Mouse (Mus musculus) midbrain, embryonic 12.5 days (tissue): ENCODE data around the gene Serping1. TPM values are rescaled to one million over a fixed set of nuclear protein-coding genes. Genes with fewer than 3 reads are reported as not detected.

Experiments
- ATAC-seq: fragments of 200-750 bp; cut with Nextera tagmentation; 2 replicates; pipeline ENCODE4 v1.8.0; 2017; ENCODE audit warnings: low read depth, moderate TSS enrichment, moderate library complexity; ENCODE audit not compliant: low FRiP score
- H3K27ac ChIP-seq: fragments of 300-500 bp; sonication (generic); replicated peaks from 2 replicates; pipeline ENCODE4 v1.5.1; 2016; ENCODE audit warnings: mild to moderate bottlenecking
- H3K27me3 ChIP-seq: fragments of 300-500 bp; sonication (generic); 2 replicates; pipeline ENCODE4 v1.6.1; 2016; ENCODE audit warnings: mild to moderate bottlenecking
- H3K36me3 ChIP-seq: fragments of 300-500 bp; sonication (generic); 2 replicates; pipeline ENCODE4 v1.6.1; 2016
- H3K4me1 ChIP-seq: fragments of 300-500 bp; sonication (generic); 2 replicates; pipeline ENCODE4 v1.6.1; 2016
- H3K4me2 ChIP-seq: fragments of 300-500 bp; sonication (generic); replicated peaks from 2 replicates; pipeline ENCODE4 v1.6.1; 2016; ENCODE audit warnings: mild to moderate bottlenecking, moderate library complexity
- H3K4me3 ChIP-seq: fragments of 300-500 bp; sonication (generic); 2 replicates; pipeline ENCODE4 v1.5.1; 2016; ENCODE audit warnings: mild to moderate bottlenecking
- H3K9ac ChIP-seq: fragments of 300-500 bp; sonication (generic); replicated peaks from 2 replicates; pipeline ENCODE4 v1.6.1; 2016; ENCODE audit warnings: mild to moderate bottlenecking, moderate library complexity
- H3K9me3 ChIP-seq: fragments of 300-500 bp; sonication (generic); 2 replicates; pipeline ENCODE4 v1.6.1; 2016; ENCODE audit warnings: mild to moderate bottlenecking
- WGBS: fragments of 180-500 bp; shearing (Covaris S2); methylation state at CpG from one replicate; pipeline ENCODE4 v1.1.7; 2016; 5-methylcytosine and 5-hydroxymethylcytosine counted together
- polyA plus RNA-seq: library from polyadenylated mRNA; unstranded; fragments of >200 nt; fragmentation: Nextera tagmentation; extraction: Ambion mirVana; gene quantifications from 2 replicates; pipeline ENCODE4 v1.2.1, GENCODE M21; 2016

The Serping1 gene
- polyA plus RNA-seq, 1 experiment from 2014 or later = 46.2 TPM

DNA sequence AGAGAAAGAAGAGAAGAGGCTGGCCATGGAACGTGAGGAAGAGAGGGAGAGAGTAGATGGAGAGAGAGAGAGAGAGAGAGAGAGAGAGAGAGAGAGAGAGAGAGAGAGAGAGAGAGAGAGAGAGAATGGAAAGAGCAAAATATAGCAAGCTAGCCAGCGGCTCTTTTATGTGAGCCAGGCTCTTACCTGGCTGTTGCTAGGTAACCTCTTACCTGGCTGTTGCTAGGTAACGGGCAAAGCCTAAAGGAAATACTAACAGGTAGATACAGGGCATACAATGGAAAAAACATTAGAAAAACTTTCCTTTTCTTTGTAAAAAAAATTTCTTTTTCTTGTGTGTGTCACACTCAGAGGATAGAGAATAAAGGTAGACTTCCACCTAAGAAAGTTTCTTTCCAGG is 2.5 kb upstream of the Serping1 start:
- Histone ChIP-seq H3K4me3 (no peak overlapping the region), H3K27ac (no peak overlapping the region), H3K36me3 (no peaks in the 10 kb centered on the region), H3K9ac (no peak overlapping the region), H3K9me3 (no peaks in the 10 kb centered on the region), H3K4me2 (no peak overlapping the region), H3K27me3 (no peaks in the 10 kb centered on the region), H3K4me1 (peaks cover 23% of the 10 kb centered on the region)
- no peak for ATAC-seq
- WGBS = 52% methylated on average over 3 of the region's 3 CpGs

GRCm38 (mm10) chr2:84775665-84776064 is 421 bp upstream of the Serping1 start:
- WGBS = 85% methylated on average over 6 of the region's 6 CpGs
- H3K4me1 ChIP-seq = peaks cover 23% of the 10 kb centered on the region
- no peak for ATAC-seq
- H3K27ac ChIP-seq = peak overlapping the region; percentile 84
- H3K4me3 ChIP-seq = no peak overlapping the region
- H3K36me3 ChIP-seq = no peaks in the 10 kb centered on the region
- H3K4me2 ChIP-seq = no peak overlapping the region
- no peak overlapping the region for H3K9ac ChIP-seq
- no peaks in the 10 kb centered on the region for H3K27me3 ChIP-seq
- H3K9me3 ChIP-seq = no peaks in the 10 kb centered on the region

- peak overlapping the region; percentile 36 for H3K4me3 ChIP-seq
- peak overlapping the region; percentile 55 for H3K4me2 ChIP-seq
- H3K36me3 ChIP-seq = peaks cover 3% of the 10 kb centered on the region; the same call in 1 of the 2 replicates
- no peaks in the 10 kb centered on the region for H3K9me3 ChIP-seq
- under 1% methylated on average over 15 of the region's 15 CpGs for WGBS
- peaks cover 23% of the 10 kb centered on the region for H3K4me1 ChIP-seq
- H3K27ac ChIP-seq = peak overlapping the region; percentile 84
- H3K9ac ChIP-seq = peak overlapping the region; percentile 57
- peak; percentile 96 for ATAC-seq
- H3K27me3 ChIP-seq = no peaks in the 10 kb centered on the region
These were observed 493 bp downstream of the Serping1 start for GRCm38 (mm10) chr2:84774751-84775150.

GRCm38 (mm10) chr2:84773195-84773594 is 2.0 kb downstream of the Serping1 start:
- H3K4me2 ChIP-seq = no peak overlapping the region
- peaks cover 3% of the 10 kb centered on the region; the same call in 1 of the 2 replicates for H3K36me3 ChIP-seq
- no peak overlapping the region for H3K27ac ChIP-seq
- H3K27me3 ChIP-seq = no peaks in the 10 kb centered on the region
- H3K4me1 ChIP-seq = peaks cover 23% of the 10 kb centered on the region
- H3K9me3 ChIP-seq = no peaks in the 10 kb centered on the region
- WGBS = 90% methylated on average over 5 of the region's 5 CpGs
- ATAC-seq = no peak
- no peak overlapping the region for H3K9ac ChIP-seq
- H3K4me3 ChIP-seq = no peak overlapping the region

GRCm38 (mm10) chr2:84772454-84772853 is 2.8 kb downstream of the Serping1 start:
- Histone ChIP-seq H3K9ac (no peak overlapping the region), H3K27me3 (no peaks in the 10 kb centered on the region), H3K9me3 (no peaks in the 10 kb centered on the region), H3K4me3 (no peak overlapping the region), H3K36me3 (peaks cover 3% of the 10 kb centered on the region; the same call in 1 of the 2 replicates), H3K27ac (no peak overlapping the region), H3K4me1 (peaks cover 23% of the 10 kb centered on the region), H3K4me2 (no peak overlapping the region)
- no peak for ATAC-seq
- 89% methylated on average over 4 of the region's 4 CpGs for WGBS

DNA sequence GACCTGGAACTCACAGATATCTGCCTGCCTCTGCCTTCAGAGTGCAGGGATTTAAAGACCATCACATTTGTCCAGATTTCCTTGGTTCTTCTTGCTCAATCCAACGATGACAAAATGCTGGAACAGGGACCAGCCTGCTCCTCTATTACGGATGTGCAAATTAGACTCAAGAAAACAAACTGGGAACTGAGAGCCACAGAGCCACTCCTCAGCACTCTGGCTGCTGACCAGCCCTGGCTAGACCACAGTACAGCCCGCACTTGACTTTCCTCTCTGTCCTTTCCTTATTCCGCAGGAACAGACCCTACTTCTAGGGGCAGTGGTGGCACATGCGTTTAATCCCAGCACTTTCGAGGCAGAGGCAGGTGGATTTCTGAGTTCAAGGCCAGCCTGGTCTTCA is 4.7 kb downstream of the Serping1 start:
- Histone ChIP-seq H3K9ac (no peak overlapping the region), H3K36me3 (peaks cover 3% of the 10 kb centered on the region; the same call in 1 of the 2 replicates), H3K4me1 (peaks cover 23% of the 10 kb centered on the region), H3K4me3 (no peak overlapping the region), H3K4me2 (no peak overlapping the region), H3K27ac (no peak overlapping the region), H3K9me3 (no peaks in the 10 kb centered on the region), H3K27me3 (no peaks in the 10 kb centered on the region)
- WGBS = 79% methylated on average over 6 of the region's 6 CpGs
- no peak for ATAC-seq

DNA sequence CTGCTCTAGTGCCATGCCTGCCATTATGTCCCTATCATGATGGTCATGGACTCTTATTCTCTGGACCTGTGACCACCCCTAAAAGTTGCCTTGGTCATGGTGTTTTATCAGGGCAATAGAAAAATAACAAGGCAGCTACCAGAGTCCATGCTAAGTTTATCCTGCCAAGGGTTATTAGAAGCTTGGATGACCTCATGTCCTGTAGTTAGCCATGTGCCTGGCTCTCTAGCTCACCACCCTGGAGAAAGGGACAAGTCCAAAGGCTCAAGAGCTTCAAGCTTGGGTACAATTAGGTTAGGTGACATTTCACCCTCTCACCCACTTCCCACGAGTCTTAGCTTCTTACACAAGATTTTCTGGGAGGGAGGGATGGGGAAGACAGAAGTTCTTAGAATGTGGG is 12.4 kb downstream of the Serping1 start:
- Histone ChIP-seq H3K36me3 (no peaks in the 10 kb centered on the region), H3K4me1 (no peaks in the 10 kb centered on the region), H3K27me3 (no peaks in the 10 kb centered on the region), H3K9ac (no peak overlapping the region), H3K27ac (no peak overlapping the region), H3K4me2 (no peak overlapping the region), H3K9me3 (no peaks in the 10 kb centered on the region), H3K4me3 (no peak overlapping the region)
- ATAC-seq = no peak
- WGBS = 53% methylated on average over 1 of the region's 1 CpGs

- no peak overlapping the region for H3K9ac ChIP-seq
- no peaks in the 10 kb centered on the region for H3K36me3 ChIP-seq
- H3K27ac ChIP-seq = no peak overlapping the region
- H3K4me2 ChIP-seq = no peak overlapping the region
- ATAC-seq = no peak
- no peaks in the 10 kb centered on the region for H3K9me3 ChIP-seq
- no peaks in the 10 kb centered on the region for H3K4me1 ChIP-seq
- WGBS = 32% methylated on average over 4 of the region's 4 CpGs
- H3K4me3 ChIP-seq = no peak overlapping the region
- H3K27me3 ChIP-seq = no peaks in the 10 kb centered on the region
These were observed 12.9 kb downstream of the Serping1 start for GRCm38 (mm10) chr2:84762295-84762694.

DNA sequence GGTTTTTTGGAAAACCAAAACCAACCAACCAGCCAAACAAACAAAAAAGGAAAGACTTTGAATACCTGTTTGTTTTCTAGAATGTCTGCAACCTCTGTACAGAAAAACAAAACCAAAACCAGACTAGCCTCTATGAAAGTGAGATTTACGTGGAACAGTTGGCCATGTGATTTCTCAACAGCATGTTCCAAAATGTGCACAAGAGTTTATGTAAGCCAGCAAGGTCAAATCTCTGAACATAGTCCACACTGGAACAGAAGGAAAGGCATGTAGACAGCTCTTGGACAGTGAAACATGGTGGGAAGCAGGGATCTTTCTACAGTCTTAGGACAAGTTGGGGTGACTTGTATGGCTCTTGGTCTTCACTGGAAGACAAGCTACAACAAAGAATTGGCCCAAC is 13.4 kb downstream of the Serping1 start:
- Histone ChIP-seq H3K4me2 (no peak overlapping the region), H3K9me3 (no peaks in the 10 kb centered on the region), H3K27ac (no peak overlapping the region), H3K4me1 (no peaks in the 10 kb centered on the region), H3K9ac (no peak overlapping the region), H3K36me3 (no peaks in the 10 kb centered on the region), H3K27me3 (no peaks in the 10 kb centered on the region), H3K4me3 (no peak overlapping the region)
- no peak for ATAC-seq
- 87% methylated on average over 1 of the region's 1 CpGs for WGBS

- Histone ChIP-seq H3K9ac (no peak overlapping the region), H3K27ac (no peak overlapping the region), H3K4me2 (no peak overlapping the region), H3K4me3 (no peak overlapping the region), H3K4me1 (no peaks in the 10 kb centered on the region), H3K9me3 (no peaks in the 10 kb centered on the region), H3K27me3 (no peaks in the 10 kb centered on the region), H3K36me3 (no peaks in the 10 kb centered on the region)
- ATAC-seq = no peak
- 86% methylated on average over 3 of the region's 3 CpGs for WGBS
These were observed 13.9 kb downstream of the Serping1 start for GRCm38 (mm10) chr2:84761309-84761708.

DNA sequence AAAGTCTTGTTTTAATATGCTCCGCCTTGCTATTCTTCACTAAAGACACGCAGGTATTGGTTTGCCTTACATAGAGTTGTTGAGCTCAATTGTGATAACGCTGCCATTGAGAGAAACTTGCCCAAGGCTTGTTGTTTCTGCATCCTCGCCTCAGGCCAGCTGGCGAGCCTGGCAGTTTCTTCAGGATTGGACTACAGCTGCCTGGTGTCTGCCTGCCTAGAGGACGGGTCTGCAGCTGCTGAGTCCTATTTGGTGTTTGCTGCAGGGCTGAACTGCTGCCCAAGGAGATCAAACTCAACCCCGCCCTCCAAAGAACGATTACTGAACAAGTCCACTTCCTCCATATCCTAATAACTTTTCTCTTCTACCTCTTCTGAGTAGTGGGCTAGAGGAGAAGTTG is 14.5 kb downstream of the Serping1 start:
- no peak overlapping the region for H3K9ac ChIP-seq
- H3K27me3 ChIP-seq = no peaks in the 10 kb centered on the region
- no peak overlapping the region for H3K4me2 ChIP-seq
- no peaks in the 10 kb centered on the region for H3K4me1 ChIP-seq
- no peak overlapping the region for H3K4me3 ChIP-seq
- 75% methylated on average over 8 of the region's 8 CpGs for WGBS
- no peaks in the 10 kb centered on the region for H3K36me3 ChIP-seq
- no peak overlapping the region for H3K27ac ChIP-seq
- no peak for ATAC-seq
- H3K9me3 ChIP-seq = no peaks in the 10 kb centered on the region

DNA sequence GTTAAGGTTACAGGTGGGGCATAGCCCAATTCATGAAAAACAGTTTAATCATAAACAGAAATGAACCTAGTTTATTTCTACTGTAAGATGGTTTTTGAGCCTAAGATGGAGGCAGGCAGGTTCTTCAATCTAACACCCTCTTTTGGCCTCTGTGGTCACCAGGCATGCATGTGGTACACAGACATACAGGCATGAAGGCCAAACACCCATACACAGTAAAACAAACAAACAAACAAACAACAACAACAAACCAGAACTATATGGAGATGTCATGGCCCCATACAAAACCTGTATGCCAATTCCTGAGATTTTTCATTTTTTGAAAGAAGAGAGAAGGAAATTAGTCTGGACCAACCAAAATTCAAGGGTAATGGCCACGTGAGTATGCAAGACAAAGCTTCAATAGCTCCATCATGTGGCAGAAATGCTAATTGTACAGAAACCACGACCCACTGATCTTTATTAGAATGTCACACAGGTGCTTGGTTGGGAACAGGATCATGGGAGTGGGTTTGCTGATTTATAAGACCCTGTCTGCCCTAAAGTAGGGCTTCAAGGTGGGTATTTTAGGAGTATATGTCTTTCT is 16.6 kb downstream of the Serping1 start:
- Histone ChIP-seq H3K4me1 (no peaks in the 10 kb centered on the region), H3K4me2 (no peak overlapping the region), H3K36me3 (no peaks in the 10 kb centered on the region), H3K9me3 (no peaks in the 10 kb centered on the region), H3K27ac (no peak overlapping the region), H3K4me3 (no peak overlapping the region), H3K9ac (no peak overlapping the region), H3K27me3 (no peaks in the 10 kb centered on the region)
- peak; percentile 40; the same call in 1 of the 2 replicates for ATAC-seq
- WGBS = 0% methylated on average over 2 of the region's 2 CpGs
